Mouse (Mus musculus) liver, adult (tissue): ENCODE data around the gene Rgcc.

Source experiments
- GATA4 ChIP-seq: IDR thresholded peaks from 2 replicates; pipeline ENCODE4 v1.6.1; 2014; ENCODE audit warnings: mild to moderate bottlenecking, low read length; ENCODE audit not compliant: insufficient replicate concordance

Rgcc gene

GRCm38 (mm10) chr14:79309115-79309514, 7.7 kb upstream of the Rgcc start:
- TF ChIP-seq GATA4, result no peak

- no peak for TF ChIP-seq GATA4
Measured at GRCm38 (mm10) chr14:79308364-79308763, 6.9 kb upstream of the Rgcc start.

GRCm38 (mm10) chr14:79307908-79308307, 6.5 kb upstream of the Rgcc start:
- TF ChIP-seq GATA4, result no peak

GRCm38 (mm10) chr14:79307138-79307537, 5.7 kb upstream of the Rgcc start:
- no peak for TF ChIP-seq GATA4

GRCm38 (mm10) chr14:79304873-79305464, 3.5 kb upstream of the Rgcc start:
- TF ChIP-seq GATA4, result no peak

GRCm38 (mm10) chr14:79303150-79303549, 1.7 kb upstream of the Rgcc start:
- TF ChIP-seq GATA4, result no peak

GRCm38 (mm10) chr14:79300641-79301350, 649 bp downstream of the Rgcc start:
- TF ChIP-seq GATA4, result no peak

GRCm38 (mm10) chr14:79299796-79300195, 1.6 kb downstream of the Rgcc start:
- no peak for TF ChIP-seq GATA4

- no peak for TF ChIP-seq GATA4
Measured at GRCm38 (mm10) chr14:79299230-79299629, 2.2 kb downstream of the Rgcc start.

- TF ChIP-seq GATA4, result no peak
Measured at GRCm38 (mm10) chr14:79298314-79298992, 3.0 kb downstream of the Rgcc start.

GRCm38 (mm10) chr14:79296836-79297235, 4.6 kb downstream of the Rgcc start:
- TF ChIP-seq GATA4, result no peak

GRCm38 (mm10) chr14:79296201-79296600, 5.2 kb downstream of the Rgcc start:
- no peak for TF ChIP-seq GATA4

- no peak for TF ChIP-seq GATA4
Measured at GRCm38 (mm10) chr14:79295579-79295978, 5.9 kb downstream of the Rgcc start.

GRCm38 (mm10) chr14:79294950-79295349, 6.5 kb downstream of the Rgcc start:
- TF ChIP-seq GATA4, result no peak

- no peak for TF ChIP-seq GATA4
Measured at GRCm38 (mm10) chr14:79294051-79294814, 7.2 kb downstream of the Rgcc start.
